Mouse (Mus musculus) myocyte (in vitro differentiated cells): ENCODE data around the gene Zfp711. TPM values are rescaled to one million over a fixed set of nuclear protein-coding genes. Genes with fewer than 3 reads are reported as not detected.

ENCODE experiments used
- H3K27me3 ChIP-seq: one replicate; pipeline ENCODE4 v1.6.1; 2011; ENCODE audit not compliant: control insufficient read depth, insufficient read depth, insufficient read length
- H3K36me3 ChIP-seq: one replicate; pipeline ENCODE4 v1.6.1; 2011; ENCODE audit not compliant: control insufficient read depth, insufficient read depth
- H3K4me2 ChIP-seq: one replicate; pipeline ENCODE4 v1.6.1; 2011; ENCODE audit warnings: low read depth, control low read depth
- H3K4me3 ChIP-seq: one replicate; pipeline ENCODE4 v1.5.1; 2011; ENCODE audit warnings: mild to moderate bottlenecking, control low read depth, moderate library complexity
- H3K79me2 ChIP-seq: one replicate; pipeline ENCODE4 v1.6.1; 2011; ENCODE audit not compliant: control insufficient read depth, insufficient read depth
- H3ac ChIP-seq: one replicate; pipeline ENCODE4 v1.6.1; 2011; ENCODE audit not compliant: control insufficient read depth, insufficient read length
- CEBPB ChIP-seq: IDR thresholded peaks from 2 replicates; pipeline ENCODE4 v1.6.1; 2011; ENCODE audit warnings: mild to moderate bottlenecking, moderate library complexity; ENCODE audit not compliant: poor library complexity, insufficient read depth, severe bottlenecking
- E2F4 ChIP-seq: IDR thresholded peaks from one replicate; pipeline ENCODE4 v1.6.1; 2011; ENCODE audit warnings: mild to moderate bottlenecking, control low read depth, moderate library complexity; ENCODE audit not compliant: insufficient read depth
- MAX ChIP-seq: IDR thresholded peaks from one replicate; pipeline ENCODE4 v1.6.1; 2011; ENCODE audit warnings: low read depth, mild to moderate bottlenecking, control low read depth
- MYOD1 ChIP-seq, 3 experiments: IDR thresholded peaks; one replicate each; pipeline ENCODE4 v1.6.1; 2011; ENCODE audit warnings: control low read depth in 2 of 3, low read depth in 2 of 3, mild to moderate bottlenecking in 2 of 3, moderate library complexity in 1 of 3; ENCODE audit not compliant: insufficient read length in 2 of 3, control insufficient read depth in 1 of 3
- MYOG ChIP-seq, 3 experiments: IDR thresholded peaks; one replicate each; pipeline ENCODE4 v1.6.1; 2011; ENCODE audit warnings: control low read depth in 2 of 3, low read depth in 2 of 3, mild to moderate bottlenecking in 2 of 3; ENCODE audit not compliant: insufficient read length in 2 of 3, control insufficient read depth in 1 of 3, insufficient read depth in 1 of 3
- POLR2A ChIP-seq: IDR thresholded peaks from one replicate; pipeline ENCODE4 v1.6.1; 2011; ENCODE audit warnings: low read depth, mild to moderate bottlenecking, control low read depth, moderate library complexity; ENCODE audit not compliant: insufficient read length
- POLR2AphosphoS2 ChIP-seq: IDR thresholded peaks from one replicate; pipeline ENCODE4 v1.6.1; 2011; ENCODE audit warnings: low read depth, control low read depth; ENCODE audit not compliant: insufficient read length
- REST ChIP-seq: IDR thresholded peaks from one replicate; pipeline ENCODE4 v1.6.1; 2011; ENCODE audit warnings: mild to moderate bottlenecking, control low read depth, moderate library complexity; ENCODE audit not compliant: insufficient read depth, insufficient read length
- SRF ChIP-seq: IDR thresholded peaks from one replicate; pipeline ENCODE4 v1.6.1; 2011; ENCODE audit warnings: low read depth; ENCODE audit not compliant: control insufficient read depth, insufficient read length
- TCF12 ChIP-seq: IDR thresholded peaks from one replicate; pipeline ENCODE4 v1.6.1; 2011; ENCODE audit warnings: mild to moderate bottlenecking, control low read depth; ENCODE audit not compliant: poor library complexity, insufficient read depth, severe bottlenecking
- TCF3 ChIP-seq: IDR thresholded peaks from one replicate; pipeline ENCODE4 v1.6.1; 2011; ENCODE audit warnings: low read depth, control low read depth; ENCODE audit not compliant: insufficient read length
- USF1 ChIP-seq: IDR thresholded peaks from one replicate; pipeline ENCODE4 v1.6.1; 2011; ENCODE audit warnings: low read depth, mild to moderate bottlenecking, control low read depth, moderate library complexity
- polyA plus RNA-seq: library from polyadenylated mRNA; unstranded; fragments of >200 nt; fragmentation: generic; extraction: Trizol; gene quantifications from one replicate; pipeline ENCODE4 v1.2.1, GENCODE M21; 2012; ENCODE audit warnings: missing spikeins

Zfp711 gene
- polyA plus RNA-seq, result not detected

DNA sequence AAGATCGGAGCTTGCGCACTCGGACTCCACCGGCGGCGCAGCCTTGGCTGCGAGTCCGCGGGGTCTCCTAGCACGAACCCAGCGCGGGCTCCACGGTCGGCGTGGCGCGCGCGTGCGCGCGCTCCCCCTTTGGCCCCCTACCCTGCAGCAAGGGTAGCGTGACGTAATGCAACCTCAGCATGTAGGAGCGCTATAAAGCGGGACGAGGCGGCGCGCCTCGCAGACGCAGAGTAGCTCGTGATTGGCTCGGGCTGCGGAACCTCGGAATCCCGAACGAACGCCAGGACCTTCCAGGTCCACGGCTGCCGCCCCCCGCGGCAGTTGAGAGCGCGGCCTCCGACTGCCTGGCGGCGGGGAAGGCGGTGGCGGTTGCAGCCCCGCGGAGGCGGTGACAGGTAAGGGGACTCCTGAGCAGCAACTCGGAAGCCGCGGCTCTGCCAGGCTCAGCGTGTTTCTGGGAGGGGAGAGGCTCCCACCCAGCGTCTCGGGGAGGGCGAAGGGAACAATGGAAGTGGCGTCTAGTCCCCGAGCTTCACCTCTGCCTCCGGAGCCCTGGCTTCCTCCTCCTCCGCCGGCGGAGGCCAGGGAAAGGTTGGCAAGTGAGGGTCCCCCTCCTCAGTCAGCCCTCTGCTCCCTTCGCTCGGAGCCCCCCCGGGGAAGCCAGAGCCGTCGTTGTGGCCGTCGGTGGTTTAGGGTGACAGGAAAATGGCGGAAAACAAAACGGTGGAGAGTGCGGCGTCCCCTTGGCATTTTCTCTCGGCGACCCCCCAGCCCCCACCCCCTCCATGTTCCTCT, at the start of gene Zfp711:
Gene Zfp711 (plus strand): TSS at position 16 of the 795 bp plus-strand sequence.
- Histone ChIP-seq H3K36me3 (no peaks in the 10 kb centered on the region), H3K4me3 (no peak within 1 kb of the TSS), H3K79me2 (no peaks in the 10 kb centered on the region), H3K4me2 (no peak within 1 kb of the TSS), H3ac (no peak within 1 kb of the TSS), H3K27me3 (no peaks in the 10 kb centered on the region)
- no peak for TF ChIP-seq E2F4
- no peak for TF ChIP-seq REST
- TF ChIP-seq MYOD1 (IDR thresholded peaks at IDR 0.05; ENCODE audit: control insufficient read depth in 1 of 3, insufficient read length in 2 of 3, low read depth in 2 of 3), result no peak
- TF ChIP-seq SRF, result no peak
- TF ChIP-seq USF1, result no peak
- no peak for TF ChIP-seq POLR2AphosphoS2
- no peak for TF ChIP-seq CEBPB
- no peak for TF ChIP-seq MYOG (IDR thresholded peaks at IDR 0.05; ENCODE audit: control insufficient read depth in 1 of 3, insufficient read depth in 1 of 3, insufficient read length in 2 of 3, low read depth in 2 of 3)
- TF ChIP-seq TCF3, result no peak
- no peak for TF ChIP-seq TCF12
- TF ChIP-seq MAX, result no peak
- TF ChIP-seq POLR2A, result no peak

DNA sequence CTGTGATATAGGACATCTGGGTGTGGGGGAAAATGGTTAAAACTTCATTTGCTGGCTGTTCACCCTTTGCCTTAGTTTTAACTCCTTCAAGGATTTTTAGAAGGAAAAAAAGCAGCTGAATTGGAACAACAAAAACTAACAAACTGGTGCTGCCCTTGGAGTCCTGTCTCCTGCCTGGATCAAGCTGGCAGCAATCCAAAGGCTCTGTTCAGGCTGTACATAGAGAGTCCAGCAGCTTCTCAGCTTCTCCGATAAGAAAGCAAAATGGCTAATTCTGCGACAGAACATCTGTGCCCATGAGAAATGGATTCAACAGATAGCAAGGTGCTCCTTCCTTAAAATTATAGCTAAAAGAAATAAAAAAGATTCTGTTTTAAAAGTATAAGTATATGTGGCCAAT, 32.6 kb upstream of the Zfp711 start:
- Histone ChIP-seq H3ac (no peak overlapping the region), H3K79me2 (no peaks in the 10 kb centered on the region), H3K4me2 (no peak overlapping the region), H3K27me3 (no peaks in the 10 kb centered on the region), H3K36me3 (no peaks in the 10 kb centered on the region), H3K4me3 (no peak overlapping the region)
- TF ChIP-seq REST, result no peak
- TF ChIP-seq TCF12, result no peak
- TF ChIP-seq USF1, result no peak
- no peak for TF ChIP-seq POLR2AphosphoS2
- TF ChIP-seq CEBPB, result no peak
- no peak for TF ChIP-seq MYOG (IDR thresholded peaks at IDR 0.05; ENCODE audit: control insufficient read depth in 1 of 3, insufficient read depth in 1 of 3, insufficient read length in 2 of 3, low read depth in 2 of 3)
- TF ChIP-seq SRF, result no peak
- TF ChIP-seq MAX, result no peak
- no peak for TF ChIP-seq E2F4
- TF ChIP-seq TCF3, result no peak
- no peak for TF ChIP-seq MYOD1 (IDR thresholded peaks at IDR 0.05; ENCODE audit: control insufficient read depth in 1 of 3, insufficient read length in 2 of 3, low read depth in 2 of 3)

DNA sequence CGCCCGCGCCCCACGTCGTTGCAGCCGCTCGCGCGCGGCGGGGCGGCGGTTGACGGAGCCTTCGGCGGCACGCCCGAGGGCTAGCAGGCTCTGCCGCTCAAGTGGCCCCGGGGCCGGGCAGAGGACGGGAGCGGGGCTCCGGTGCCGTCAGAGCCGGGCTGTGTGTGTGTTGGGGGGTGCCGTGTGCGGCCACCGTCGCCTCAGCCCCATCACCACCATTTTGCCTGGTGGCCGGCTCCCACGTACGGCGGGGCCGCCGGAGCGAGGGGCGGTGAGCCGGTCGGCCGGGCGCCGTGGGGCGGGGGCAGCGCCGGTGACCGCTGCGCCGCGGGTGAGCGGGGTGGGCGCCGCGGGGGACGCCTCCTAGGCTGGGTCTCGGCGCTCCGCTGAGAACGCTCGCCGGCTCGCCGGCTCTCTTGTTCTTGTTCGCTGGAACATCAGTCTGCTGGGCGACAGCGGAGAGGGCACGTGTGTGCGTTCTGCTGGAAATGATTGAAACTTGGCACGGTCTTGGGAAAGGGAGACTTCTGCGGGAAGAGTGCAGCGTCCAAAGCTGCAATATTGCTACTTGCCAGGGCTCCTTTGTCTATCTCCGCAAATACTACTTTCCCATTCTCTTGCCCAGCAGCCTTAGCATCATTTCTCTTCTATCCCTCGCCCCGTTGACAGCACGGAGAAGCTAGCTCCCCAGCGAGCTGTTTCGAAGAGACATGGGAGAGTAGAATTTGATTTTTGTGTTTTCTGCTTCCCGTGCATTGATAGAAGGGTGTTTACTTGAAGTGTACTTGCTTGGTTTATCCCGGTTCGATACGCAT, 1.2 kb downstream of the Zfp711 start:
- Histone ChIP-seq H3K4me3 (no peak overlapping the region), H3K79me2 (no peaks in the 10 kb centered on the region), H3K36me3 (no peaks in the 10 kb centered on the region), H3K4me2 (no peak overlapping the region), H3K27me3 (no peaks in the 10 kb centered on the region), H3ac (no peak overlapping the region)
- no peak for TF ChIP-seq MYOD1 (IDR thresholded peaks at IDR 0.05; ENCODE audit: control insufficient read depth in 1 of 3, insufficient read length in 2 of 3, low read depth in 2 of 3)
- no peak for TF ChIP-seq TCF12
- no peak for TF ChIP-seq MYOG (IDR thresholded peaks at IDR 0.05; ENCODE audit: control insufficient read depth in 1 of 3, insufficient read depth in 1 of 3, insufficient read length in 2 of 3, low read depth in 2 of 3)
- no peak for TF ChIP-seq POLR2A
- no peak for TF ChIP-seq POLR2AphosphoS2
- no peak for TF ChIP-seq CEBPB
- TF ChIP-seq REST, result no peak
- no peak for TF ChIP-seq SRF
- TF ChIP-seq USF1, result no peak
- TF ChIP-seq MAX, result no peak
- TF ChIP-seq TCF3, result no peak
- no peak for TF ChIP-seq E2F4

DNA sequence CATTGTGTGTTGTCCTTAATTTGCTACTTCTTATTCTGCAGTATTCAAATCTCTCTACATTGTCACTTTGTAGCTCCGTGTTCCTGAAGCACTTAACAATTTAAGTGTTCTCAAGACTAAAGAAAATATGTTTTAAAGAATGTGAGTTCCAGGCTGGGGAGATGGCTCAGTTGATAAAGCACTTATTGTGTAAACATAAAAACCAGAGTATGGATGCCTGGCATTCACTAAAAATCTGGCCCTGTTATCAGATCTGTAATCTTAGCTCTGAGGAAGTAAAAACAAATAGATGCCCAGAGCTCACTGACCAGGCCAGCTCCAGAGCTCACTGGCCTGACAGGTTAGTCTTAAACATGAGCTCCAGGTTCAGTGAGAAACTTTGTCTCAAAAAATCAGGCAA, 75.2 kb downstream of the Zfp711 start:
- Histone ChIP-seq H3K4me3 (no peak overlapping the region), H3ac (no peak overlapping the region), H3K4me2 (no peak overlapping the region), H3K79me2 (no peaks in the 10 kb centered on the region), H3K27me3 (no peaks in the 10 kb centered on the region), H3K36me3 (no peaks in the 10 kb centered on the region)
- TF ChIP-seq REST (no peak), MAX (no peak), POLR2AphosphoS2 (no peak), POLR2A (no peak), SRF (no peak)

DNA sequence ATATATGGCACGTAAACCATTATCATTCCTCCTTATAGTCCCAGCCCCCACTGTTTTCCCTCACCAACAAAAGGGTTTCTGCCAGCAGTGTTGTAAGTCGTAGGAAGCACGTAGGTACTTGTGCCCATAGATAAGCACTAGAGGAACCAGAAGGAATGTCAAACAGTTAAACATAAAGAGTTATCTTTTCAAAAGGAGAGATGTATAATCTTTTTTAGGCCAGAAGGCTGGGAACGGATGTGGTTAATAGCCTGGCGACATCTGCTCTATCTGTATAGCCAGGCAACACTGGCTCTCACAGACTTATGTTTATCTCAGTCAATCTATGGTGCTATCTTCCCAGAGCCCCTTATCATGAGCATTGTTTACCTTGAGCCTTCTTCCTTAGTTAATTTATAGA, 80.3 kb downstream of the Zfp711 start:
- Histone ChIP-seq H3K4me3 (no peak overlapping the region), H3ac (no peak overlapping the region), H3K36me3 (no peaks in the 10 kb centered on the region), H3K4me2 (no peak overlapping the region), H3K27me3 (no peaks in the 10 kb centered on the region), H3K79me2 (no peaks in the 10 kb centered on the region)
- TF ChIP-seq POLR2AphosphoS2 (no peak), REST (no peak), POLR2A (no peak), E2F4 (no peak), CEBPB (no peak)

Other genes starting within 250 kb of the Zfp711 start
- not detected for gene Satl1, start 193.7 kb upstream of the Zfp711 start, polyA plus RNA-seq
- not detected for gene 2010106E10Rik, start 105.3 kb upstream of the Zfp711 start, polyA plus RNA-seq
- not detected for gene Pof1b, start 98.1 kb downstream of the Zfp711 start, polyA plus RNA-seq